Mouse (Mus musculus): ENCODE measurements around the gene Pcf11.
A peak's percentile ranks its signal among the peaks of the same experiment; 100 is the strongest.

Gene Pcf11

GRCm38 (mm10) chr7:92637021-92637625 lies 32.6 kb downstream of the Pcf11 start, which contains the start of gene Ankrd42:
Ankrd42 (minus strand) TSS chr7:92637142.
- DNase-seq, result peak; percentile 94

GRCm38 (mm10) chr7:92636295-92637011 lies 33.3 kb downstream of the Pcf11 start:
- no peak for DNase-seq

GRCm38 (mm10) chr7:92630167-92630566 lies 39.6 kb downstream of the Pcf11 start:
- peak; percentile 36 for DNase-seq

GRCm38 (mm10) chr7:92624488-92624887 lies 45.2 kb downstream of the Pcf11 start:
- DNase-seq, result no peak

- DNase-seq, result no peak
Observed at GRCm38 (mm10) chr7:92610830-92611229, 58.9 kb downstream of the Pcf11 start.

GRCm38 (mm10) chr7:92604961-92605360 lies 64.8 kb downstream of the Pcf11 start:
- no peak for DNase-seq

Measured in kidney, adult 9 months (tissue).